Mouse (Mus musculus) thymus, adult 2 months (tissue): ENCODE results near the gene Commd1.

Experiments
- CTCF ChIP-seq: fragments of 200-500 bp; IDR thresholded peaks from 2 replicates; pipeline ENCODE4 v1.5.1; 2012; ENCODE audit warnings: mild to moderate bottlenecking, control low read depth, low read length, moderate library complexity, borderline replicate concordance; ENCODE audit not compliant: control insufficient read depth, poor library complexity, insufficient read depth; ENCODE audit errors: extremely low read depth
- POLR2A ChIP-seq: fragments of 200-500 bp; IDR thresholded peaks from 2 replicates; pipeline ENCODE4 v1.6.1; 2012; ENCODE audit warnings: mild to moderate bottlenecking, low read length, control low read depth, moderate library complexity; ENCODE audit not compliant: control insufficient read depth, poor library complexity, insufficient read depth; ENCODE audit errors: extremely low read depth

- TF ChIP-seq POLR2A, result no peak
- no peak for TF ChIP-seq CTCF
Measured at GRCm38 (mm10) chr11:23028957-23029356, 46.8 kb upstream of the Commd1 start.
